Mouse (Mus musculus) C2C12 (cell line): ENCODE data around the gene Cadps2.

ENCODE experiments used
- CEBPB ChIP-seq: IDR thresholded peaks from one replicate; pipeline ENCODE4 v1.6.1; 2011; ENCODE audit warnings: low read depth, mild to moderate bottlenecking, control low read depth, moderate library complexity
- CTCF ChIP-seq: IDR thresholded peaks from one replicate; pipeline ENCODE4 v1.5.1; 2011; ENCODE audit not compliant: control insufficient read depth, insufficient read depth, insufficient read length
- MAX ChIP-seq: IDR thresholded peaks from one replicate; pipeline ENCODE4 v1.6.1; 2011; ENCODE audit warnings: mild to moderate bottlenecking, control low read depth
- MYOD1 ChIP-seq: IDR thresholded peaks from one replicate; pipeline ENCODE4 v1.6.1; 2011; ENCODE audit warnings: low read depth; ENCODE audit not compliant: control insufficient read depth, insufficient read length
- MYOG ChIP-seq: IDR thresholded peaks from one replicate; pipeline ENCODE4 v1.6.1; 2011; ENCODE audit not compliant: control insufficient read depth, insufficient read length; ENCODE audit errors: extremely low read depth
- USF1 ChIP-seq: IDR thresholded peaks from one replicate; pipeline ENCODE4 v1.6.1; 2011; ENCODE audit warnings: low read depth, mild to moderate bottlenecking, control low read depth, moderate library complexity

DNA sequence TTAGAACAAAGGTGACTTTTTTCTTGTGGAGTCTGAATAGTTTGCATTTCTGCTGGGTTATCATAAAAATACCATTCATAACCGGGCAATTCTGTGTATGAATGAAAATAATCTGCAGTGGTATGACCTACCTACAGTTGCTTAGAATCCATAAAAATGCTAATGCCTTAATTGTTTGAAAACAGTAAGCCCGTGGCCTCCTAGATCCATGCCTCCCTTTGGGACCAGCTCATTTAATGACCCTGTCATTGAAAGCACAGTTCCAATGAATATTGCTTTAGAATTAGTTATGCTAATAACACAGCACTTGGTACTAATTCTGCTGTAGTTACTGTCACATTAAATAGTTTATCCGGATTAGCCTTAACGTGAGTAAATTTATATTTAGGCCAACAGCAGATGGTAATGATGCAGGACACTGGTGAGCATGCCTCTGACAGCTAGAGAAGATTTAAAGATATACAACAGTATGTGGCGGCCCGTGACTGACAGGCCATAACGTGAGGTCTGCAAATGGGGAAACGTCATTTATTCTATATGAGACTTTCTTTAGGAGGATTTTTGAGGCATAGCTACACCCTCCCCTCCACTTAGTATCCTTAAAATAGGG, 477.3 kb downstream of the Cadps2 start:
- TF ChIP-seq CTCF (no peak), MAX (no peak), USF1 (no peak), MYOD1 (no peak), MYOG (no peak), CEBPB (no peak)
